Mouse (Mus musculus): ENCODE data around the gene Mcu. TPM values are rescaled to one million over a fixed set of nuclear protein-coding genes. Genes with fewer than 3 reads are reported as not detected.

The Mcu gene
- total and polyA plus RNA-seq, 2 experiments from 2014 or later: 13.0 to 20.5 TPM

DNA sequence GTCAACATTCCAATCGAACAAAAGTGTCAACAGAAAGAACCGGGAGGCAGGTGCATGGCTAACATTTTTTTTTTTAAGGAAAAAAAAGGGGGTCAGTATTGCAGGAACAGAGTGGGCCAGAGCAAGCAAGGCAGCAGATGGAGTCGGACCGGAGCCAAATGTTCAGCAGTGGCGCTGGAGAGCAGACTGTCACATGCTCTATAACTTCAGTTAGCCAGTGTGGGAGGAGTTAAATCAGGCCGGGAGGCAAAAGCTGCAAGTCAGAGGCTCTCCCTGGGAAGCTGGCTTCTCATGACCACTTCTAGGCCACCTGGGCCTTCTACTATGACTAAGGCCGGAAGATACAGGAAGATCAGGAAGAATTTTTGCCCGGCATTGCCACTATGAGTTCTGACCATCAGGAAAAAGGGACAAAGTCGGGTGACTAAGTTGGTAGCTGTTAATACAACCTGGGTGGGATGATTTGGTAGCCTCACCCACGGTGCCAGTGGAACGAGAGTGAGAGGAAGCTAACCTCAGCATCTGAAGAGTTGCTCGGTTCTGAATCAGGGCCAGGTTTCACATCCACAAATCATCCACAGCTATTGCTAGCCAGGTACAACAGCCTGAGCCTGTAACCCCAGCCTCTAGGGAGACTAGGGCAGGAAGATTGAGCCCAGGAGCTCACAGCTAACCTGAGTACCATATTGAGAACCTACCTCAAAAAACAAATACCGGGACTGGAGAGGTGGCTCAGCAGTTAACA lies 22.5 kb downstream of the Mcu start:
- H3K4me3 ChIP-seq (ENCODE audit: low read depth, low read length): no peak overlapping the region
- H3K4me2 ChIP-seq (ENCODE audit: low read depth, low read length): no peak overlapping the region
- ATAC-seq (ENCODE audit: insufficient read depth, low read depth): peak; percentile 68; the same call in 1 of the 2 replicates
- peak; percentile 60 for DNase-seq (ENCODE audit: low spot score)
- no peaks in the 10 kb centered on the region for H3K27me3 ChIP-seq (ENCODE audit: control insufficient read depth, insufficient read depth, low read length)
- no peaks in the 10 kb centered on the region for H3K4me1 ChIP-seq (ENCODE audit: control insufficient read depth, insufficient read depth)
- no peak overlapping the region for H3K9ac ChIP-seq (replicated peaks; ENCODE audit: low read depth, low read length)
- WGBS: 68% methylated on average over 13 of the region's 13 CpGs
- 0 out of 2 replicates have a peak, but pooled peaks cover 6% of the 10 kb centered on the region for H3K36me3 ChIP-seq (replicated peaks; ENCODE audit: control insufficient read depth, insufficient read depth, low read length)
- TF ChIP-seq EP300 (IDR thresholded peaks at IDR 0.05; ENCODE audit: low read depth): no peak
- TF ChIP-seq CTCF (IDR thresholded peaks at IDR 0.05; ENCODE audit: low read depth): no peak
- H3K9me3 ChIP-seq (replicated peaks; ENCODE audit: control insufficient read depth, low read length): no peaks in the 10 kb centered on the region
- no peak overlapping the region for H3K27ac ChIP-seq (ENCODE audit: low read depth)

DNA sequence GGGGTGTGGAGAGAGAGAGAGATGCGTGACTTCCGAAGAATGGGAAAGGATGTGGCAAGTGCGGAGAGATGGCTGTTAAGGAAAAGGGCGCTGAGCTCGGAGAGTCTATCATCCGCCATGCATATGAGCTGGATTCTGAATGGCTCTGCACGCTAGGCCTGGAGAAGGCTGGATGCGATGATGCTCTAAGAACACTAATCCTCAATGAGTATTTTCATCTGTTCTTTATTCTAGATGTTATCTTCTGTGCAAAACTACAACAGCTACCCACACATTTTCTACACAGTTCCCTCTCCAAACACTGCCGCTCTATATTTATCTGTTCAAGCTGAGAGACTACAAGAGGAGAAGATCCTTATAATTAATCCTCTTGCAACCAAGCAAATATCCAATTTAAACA lies 25.9 kb downstream of the Mcu start:
- Histone ChIP-seq H3K4me1 (ENCODE audit: control insufficient read depth, insufficient read depth) (no peaks in the 10 kb centered on the region), H3K9me3 (replicated peaks; ENCODE audit: control insufficient read depth, low read length) (no peaks in the 10 kb centered on the region), H3K36me3 (replicated peaks; ENCODE audit: control insufficient read depth, insufficient read depth, low read length) (no peaks in the 10 kb centered on the region), H3K27me3 (ENCODE audit: control insufficient read depth, insufficient read depth, low read length) (no peaks in the 10 kb centered on the region), H3K4me2 (ENCODE audit: low read depth, low read length) (no peak overlapping the region), H3K27ac (ENCODE audit: low read depth) (no peak overlapping the region), H3K4me3 (ENCODE audit: low read depth, low read length) (no peak overlapping the region), H3K9ac (replicated peaks; ENCODE audit: low read depth, low read length) (no peak overlapping the region)
- 92% methylated on average over 9 of the region's 9 CpGs for WGBS
- no peak for DNase-seq (ENCODE audit: low spot score)
- TF ChIP-seq EP300 (IDR thresholded peaks at IDR 0.05; ENCODE audit: low read depth) (no peak), CTCF (IDR thresholded peaks at IDR 0.05; ENCODE audit: low read depth) (no peak)
- no peak for ATAC-seq (ENCODE audit: insufficient read depth, low read depth)

DNA sequence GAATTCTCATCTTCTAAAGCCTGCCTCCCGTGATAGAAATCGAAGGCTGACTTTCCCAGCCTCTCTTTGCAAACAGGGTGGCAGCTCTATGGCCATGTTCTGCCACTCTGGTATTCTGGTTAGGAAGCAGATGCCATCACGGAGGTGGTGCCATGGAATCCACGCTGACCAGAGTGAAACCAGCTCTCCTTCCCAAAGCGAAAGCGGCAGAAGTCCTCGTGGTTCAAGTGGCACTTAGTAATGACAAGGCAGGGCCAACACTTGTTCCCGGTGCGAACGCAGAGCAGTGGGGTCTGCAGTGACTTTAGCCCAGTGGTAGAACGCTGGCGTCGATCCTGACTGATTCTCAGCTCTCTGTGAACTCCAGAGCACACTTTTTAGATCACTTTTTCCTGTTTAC lies 26.6 kb downstream of the Mcu start:
- no peak overlapping the region for H3K9ac ChIP-seq (replicated peaks; ENCODE audit: low read depth, low read length)
- TF ChIP-seq CTCF (IDR thresholded peaks at IDR 0.05; ENCODE audit: low read depth): no peak
- no peak for TF ChIP-seq EP300 (IDR thresholded peaks at IDR 0.05; ENCODE audit: low read depth)
- no peaks in the 10 kb centered on the region for H3K9me3 ChIP-seq (replicated peaks; ENCODE audit: control insufficient read depth, low read length)
- peak overlapping the region; percentile 19 for H3K4me3 ChIP-seq (ENCODE audit: low read depth, low read length)
- no peak; the same call in 1 of the 2 replicates for ATAC-seq (ENCODE audit: insufficient read depth, low read depth)
- H3K4me2 ChIP-seq (ENCODE audit: low read depth, low read length): peak overlapping the region; percentile 51
- H3K36me3 ChIP-seq (replicated peaks; ENCODE audit: control insufficient read depth, insufficient read depth, low read length): no peaks in the 10 kb centered on the region
- 51% methylated on average over 13 of the region's 13 CpGs for WGBS
- no peak for DNase-seq (ENCODE audit: low spot score)
- no peak overlapping the region for H3K27ac ChIP-seq (ENCODE audit: low read depth)
- H3K4me1 ChIP-seq (ENCODE audit: control insufficient read depth, insufficient read depth): no peaks in the 10 kb centered on the region
- no peaks in the 10 kb centered on the region for H3K27me3 ChIP-seq (ENCODE audit: control insufficient read depth, insufficient read depth, low read length)

DNA sequence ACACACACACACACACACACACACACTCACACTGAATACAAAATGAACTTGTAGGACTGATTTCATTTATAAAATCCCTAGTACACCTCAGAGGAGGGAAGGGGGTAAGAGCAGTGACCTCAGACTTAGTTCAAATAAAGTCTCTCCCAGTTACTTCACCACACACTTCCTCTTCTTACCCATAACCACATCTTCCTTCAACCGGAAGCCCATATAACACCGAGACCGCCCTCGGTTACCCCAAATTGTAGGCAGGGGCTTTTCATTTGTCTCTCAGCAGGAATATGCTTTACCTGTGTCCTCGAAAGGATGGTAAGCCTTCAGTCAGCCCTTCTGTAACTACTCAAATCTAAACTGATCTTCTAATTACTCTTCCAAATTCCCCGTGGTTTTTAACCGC lies 27.1 kb downstream of the Mcu start:
- H3K27ac ChIP-seq (ENCODE audit: low read depth): no peak overlapping the region
- no peaks in the 10 kb centered on the region for H3K9me3 ChIP-seq (replicated peaks; ENCODE audit: control insufficient read depth, low read length)
- peak overlapping the region; percentile 19; the same call in 1 of the 2 replicates for H3K4me3 ChIP-seq (ENCODE audit: low read depth, low read length)
- 83% methylated on average over 7 of the region's 7 CpGs for WGBS
- no peak for ATAC-seq (ENCODE audit: insufficient read depth, low read depth)
- no peaks in the 10 kb centered on the region for H3K4me1 ChIP-seq (ENCODE audit: control insufficient read depth, insufficient read depth)
- H3K27me3 ChIP-seq (ENCODE audit: control insufficient read depth, insufficient read depth, low read length): no peaks in the 10 kb centered on the region
- no peak for DNase-seq (ENCODE audit: low spot score)
- peak overlapping the region; percentile 51 for H3K4me2 ChIP-seq (ENCODE audit: low read depth, low read length)
- H3K36me3 ChIP-seq (replicated peaks; ENCODE audit: control insufficient read depth, insufficient read depth, low read length): no peaks in the 10 kb centered on the region
- no peak overlapping the region for H3K9ac ChIP-seq (replicated peaks; ENCODE audit: low read depth, low read length)
- no peak for TF ChIP-seq CTCF (IDR thresholded peaks at IDR 0.05; ENCODE audit: low read depth)
- no peak for TF ChIP-seq EP300 (IDR thresholded peaks at IDR 0.05; ENCODE audit: low read depth)

DNA sequence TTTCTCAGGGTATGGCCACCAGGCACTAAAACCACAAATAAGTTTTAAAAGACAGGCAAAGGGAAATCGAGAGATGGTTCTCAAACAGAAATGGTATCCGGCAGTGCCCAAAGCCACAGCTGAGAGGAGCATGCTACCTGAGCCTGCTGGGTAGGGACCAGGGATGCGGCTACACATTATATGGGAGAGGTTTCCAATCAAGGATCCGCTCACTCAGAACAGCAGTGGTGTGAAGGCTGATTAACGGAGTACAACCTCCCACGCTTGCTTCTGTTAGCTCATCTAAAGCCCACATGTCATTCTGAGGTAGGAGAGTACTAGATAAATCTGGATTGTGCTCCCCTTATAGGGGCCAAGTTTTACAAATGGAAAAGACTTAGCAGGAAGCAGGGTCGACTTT lies 28.4 kb downstream of the Mcu start:
- WGBS: 80% methylated on average over 7 of the region's 7 CpGs
- no peak overlapping the region for H3K4me2 ChIP-seq (ENCODE audit: low read depth, low read length)
- H3K4me3 ChIP-seq (ENCODE audit: low read depth, low read length): no peak overlapping the region
- DNase-seq (ENCODE audit: low spot score) (no peak), ATAC-seq (ENCODE audit: insufficient read depth, low read depth) (no peak)
- TF ChIP-seq EP300 (IDR thresholded peaks at IDR 0.05; ENCODE audit: low read depth): no peak
- no peak for TF ChIP-seq CTCF (IDR thresholded peaks at IDR 0.05; ENCODE audit: low read depth)
- no peak overlapping the region for H3K27ac ChIP-seq (ENCODE audit: low read depth)
- H3K27me3 ChIP-seq (ENCODE audit: control insufficient read depth, insufficient read depth, low read length): no peaks in the 10 kb centered on the region
- 0 out of 2 replicates have a peak, but pooled peaks cover 4% of the 10 kb centered on the region for H3K36me3 ChIP-seq (replicated peaks; ENCODE audit: control insufficient read depth, insufficient read depth, low read length)
- H3K9me3 ChIP-seq (replicated peaks; ENCODE audit: control insufficient read depth, low read length): no peaks in the 10 kb centered on the region
- H3K4me1 ChIP-seq (ENCODE audit: control insufficient read depth, insufficient read depth): no peaks in the 10 kb centered on the region
- no peak overlapping the region for H3K9ac ChIP-seq (replicated peaks; ENCODE audit: low read depth, low read length)

DNA sequence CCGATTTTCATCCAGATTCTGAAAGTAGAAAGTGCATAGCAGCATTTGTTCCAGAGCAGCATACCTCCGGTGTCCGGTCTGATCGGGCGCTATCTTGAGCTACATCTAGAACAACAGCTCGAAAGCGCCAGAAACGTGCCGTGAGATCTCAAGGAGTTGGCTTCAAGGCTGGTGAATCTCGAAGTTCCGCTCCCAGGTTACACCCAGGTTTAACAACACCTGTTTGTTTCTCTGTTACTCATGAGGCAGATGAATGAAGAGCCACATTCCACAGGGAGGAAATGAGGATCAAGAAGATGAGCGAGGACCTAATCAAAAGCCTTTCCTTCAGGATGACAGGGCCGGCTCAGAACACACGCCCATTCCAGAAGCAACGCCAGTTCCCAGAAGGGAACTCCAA lies 29.7 kb downstream of the Mcu start:
- Histone ChIP-seq H3K27me3 (ENCODE audit: control insufficient read depth, insufficient read depth, low read length) (no peaks in the 10 kb centered on the region), H3K4me1 (ENCODE audit: control insufficient read depth, insufficient read depth) (no peaks in the 10 kb centered on the region), H3K4me3 (ENCODE audit: low read depth, low read length) (no peak overlapping the region), H3K36me3 (replicated peaks; ENCODE audit: control insufficient read depth, insufficient read depth, low read length) (0 out of 2 replicates have a peak, but pooled peaks cover 6% of the 10 kb centered on the region), H3K9ac (replicated peaks; ENCODE audit: low read depth, low read length) (no peak overlapping the region), H3K27ac (ENCODE audit: low read depth) (no peak overlapping the region), H3K4me2 (ENCODE audit: low read depth, low read length) (no peak overlapping the region), H3K9me3 (replicated peaks; ENCODE audit: control insufficient read depth, low read length) (no peaks in the 10 kb centered on the region)
- no peak for ATAC-seq (ENCODE audit: insufficient read depth, low read depth)
- WGBS: 85% methylated on average over 15 of the region's 15 CpGs
- TF ChIP-seq EP300 (IDR thresholded peaks at IDR 0.05; ENCODE audit: low read depth) (no peak), CTCF (IDR thresholded peaks at IDR 0.05; ENCODE audit: low read depth) (no peak)
- DNase-seq (ENCODE audit: low spot score): no peak

Measured in heart, postnatal 0 days (tissue).